Mouse (Mus musculus) lung, postnatal 0 days (tissue): Measurements from ENCODE around the gene Mtrf1l.

Source experiments
- CTCF ChIP-seq: IDR thresholded peaks from 2 replicates; pipeline ENCODE4 v1.5.1; 2016; ENCODE audit warnings: antibody characterized with exemption, mild to moderate bottlenecking
- EP300 ChIP-seq: IDR thresholded peaks from 2 replicates; pipeline ENCODE4 v1.6.1; 2016; ENCODE audit warnings: antibody characterized with exemption, mild to moderate bottlenecking, control low read depth

DNA sequence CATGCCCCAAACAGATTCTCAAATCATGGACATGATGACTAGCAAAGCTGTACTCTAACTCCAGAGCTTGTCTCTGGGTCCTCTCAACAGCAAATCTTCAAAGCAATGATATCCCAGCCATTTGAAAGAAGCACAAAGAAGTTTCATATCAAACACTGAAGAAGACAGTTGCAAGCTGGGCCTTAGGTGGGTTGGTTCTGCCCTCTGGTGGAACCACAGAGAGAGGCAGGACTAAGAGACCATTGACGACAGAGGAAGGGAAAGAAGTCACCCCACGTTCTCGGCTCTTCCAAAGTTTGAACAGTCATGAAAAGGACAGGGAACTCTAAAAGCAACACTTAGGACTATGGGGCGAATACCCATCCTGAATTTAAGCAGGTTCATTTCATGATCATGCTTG lies 36.8 kb downstream of the Mtrf1l start:
- TF ChIP-seq CTCF (peak; percentile 83), EP300 (no peak)
